Mouse (Mus musculus) embryonic facial prominence, embryonic 10.5 days (tissue): ENCODE measurements around the gene Ascc3. TPM values are rescaled to one million over a fixed set of nuclear protein-coding genes. Genes with fewer than 3 reads are reported as not detected.

ENCODE experiments used
- DNase-seq: peaks from one replicate; pipeline ENCODE4 v3.0.0-alpha.2; 2017; ENCODE audit warnings: low spot score
- H3K27ac ChIP-seq: fragments of 300-500 bp; sonication (generic); replicated peaks from 2 replicates; pipeline ENCODE4 v1.5.1; 2016; ENCODE audit warnings: mild to moderate bottlenecking
- H3K27me3 ChIP-seq: fragments of 300-500 bp; sonication (generic); replicated peaks from 2 replicates; pipeline ENCODE4 v1.6.1; 2016; ENCODE audit warnings: low read depth, mild to moderate bottlenecking; ENCODE audit not compliant: poor library complexity, severe bottlenecking
- H3K36me3 ChIP-seq: fragments of 300-500 bp; sonication (generic); replicated peaks from 2 replicates; pipeline ENCODE4 v1.6.1; 2016; ENCODE audit warnings: mild to moderate bottlenecking, moderate library complexity
- H3K4me1 ChIP-seq: fragments of 300-500 bp; sonication (generic); 2 replicates; pipeline ENCODE4 v1.6.1; 2016
- H3K4me3 ChIP-seq: fragments of 300-500 bp; sonication (generic); 2 replicates; pipeline ENCODE4 v1.5.1; 2016; ENCODE audit warnings: mild to moderate bottlenecking, moderate library complexity
- H3K9me3 ChIP-seq: fragments of 300-500 bp; sonication (generic); 2 replicates; pipeline ENCODE4 v1.6.1; 2016; ENCODE audit warnings: mild to moderate bottlenecking
- WGBS: fragments of 180-500 bp; shearing (Covaris S2); methylation state at CpG from one replicate; pipeline ENCODE4 v1.1.7; 2016; 5-methylcytosine and 5-hydroxymethylcytosine counted together
- polyA plus RNA-seq: library from polyadenylated mRNA; unstranded; fragments of >200 nt; fragmentation: Nextera tagmentation; extraction: Ambion mirVana; gene quantifications from 2 replicates; pipeline ENCODE4 v1.2.1, GENCODE M21; 2016

Gene Ascc3
- polyA plus RNA-seq, 1 experiment from 2014 or later: 17.0 TPM

DNA sequence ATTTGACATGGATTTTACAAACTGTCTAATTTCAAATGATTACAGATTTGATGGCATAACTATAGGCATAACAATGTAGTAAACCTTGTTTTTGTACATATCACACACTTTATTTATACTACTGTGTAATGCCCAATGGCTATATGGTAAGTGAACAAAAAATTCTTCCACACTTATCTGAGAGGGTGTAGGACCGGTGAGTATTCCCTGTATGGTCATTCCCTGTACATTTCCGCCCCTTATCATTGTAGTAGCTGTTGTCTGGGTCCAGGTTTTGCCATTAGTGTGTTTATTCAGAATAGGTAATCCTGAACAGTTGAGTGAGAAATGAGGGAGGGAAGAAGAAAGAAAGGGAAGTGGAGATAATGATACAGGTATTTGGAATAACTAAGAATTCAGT is 306.2 kb downstream of the Ascc3 start:
- H3K9me3 ChIP-seq: no peaks in the 10 kb centered on the region
- H3K4me3 ChIP-seq: no peak overlapping the region
- WGBS: 11% methylated on average over 2 of the region's 2 CpGs
- no peak overlapping the region for H3K27ac ChIP-seq
- H3K27me3 ChIP-seq: peaks cover 100% of the 10 kb centered on the region
- DNase-seq: no peak
- H3K4me1 ChIP-seq: peaks cover 25% of the 10 kb centered on the region
- no peaks in the 10 kb centered on the region for H3K36me3 ChIP-seq

DNA sequence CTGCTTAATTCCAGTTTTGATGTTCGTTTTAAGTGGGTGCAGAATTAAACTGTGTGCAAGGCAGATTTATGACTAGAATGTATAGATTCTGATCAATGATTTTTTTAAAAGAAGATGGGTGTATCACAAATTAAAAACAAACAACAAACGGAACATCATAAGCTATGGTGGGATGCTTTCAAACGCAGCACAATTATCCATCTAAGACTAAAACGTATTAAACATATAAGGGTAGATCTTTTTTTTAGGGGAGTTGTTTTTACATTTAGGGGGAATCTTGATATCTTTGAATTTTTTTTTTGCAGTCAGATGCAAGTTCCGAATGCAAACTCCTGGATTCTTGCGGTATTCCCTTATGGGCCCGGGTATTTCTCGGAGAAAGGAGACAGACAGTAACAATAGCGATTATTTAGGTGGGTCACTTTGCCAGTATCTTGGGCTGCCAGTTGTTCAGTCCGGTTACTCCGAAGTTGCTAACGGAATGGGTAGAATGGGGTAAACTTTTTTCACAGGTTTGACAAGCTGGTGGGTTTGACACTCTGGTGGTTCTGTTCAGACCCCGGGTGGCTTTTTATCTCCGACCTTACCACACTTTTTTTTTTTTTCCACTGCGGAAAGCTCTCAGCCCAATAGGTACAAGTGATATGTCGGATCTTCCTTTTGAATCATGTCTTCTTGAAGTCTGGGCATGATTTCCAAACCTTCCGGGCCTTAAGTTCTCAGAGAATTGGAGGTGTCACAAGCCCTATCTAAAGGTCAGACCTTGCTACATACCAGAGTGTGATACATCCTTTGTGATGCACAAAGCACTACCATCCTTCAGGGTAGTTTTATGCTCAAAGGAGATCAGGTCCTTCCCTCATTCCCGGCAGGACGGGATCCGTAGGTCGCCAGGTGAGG is 307.6 kb downstream of the Ascc3 start:
- Histone ChIP-seq H3K4me3 (peak overlapping the region; percentile 36; the same call in 1 of the 2 replicates), H3K27me3 (peaks cover 100% of the 10 kb centered on the region), H3K9me3 (no peaks in the 10 kb centered on the region), H3K36me3 (no peaks in the 10 kb centered on the region), H3K4me1 (peaks cover 20% of the 10 kb centered on the region; the same call in 1 of the 2 replicates), H3K27ac (no peak overlapping the region)
- WGBS: 1% methylated on average over 21 of the region's 21 CpGs
- no peak for DNase-seq
